Mouse (Mus musculus) liver, postnatal 0 days (tissue): ENCODE data around the gene Foxred1.

Experiments
- CTCF ChIP-seq: sonication (generic); IDR thresholded peaks from 2 replicates; pipeline ENCODE4 v1.5.1; 2016; ENCODE audit warnings: antibody characterized with exemption, low read depth
- EP300 ChIP-seq: IDR thresholded peaks from 2 replicates; pipeline ENCODE4 v1.6.1; 2016; ENCODE audit warnings: antibody characterized with exemption, low read depth, mild to moderate bottlenecking

- TF ChIP-seq CTCF (no peak), EP300 (no peak)
Observed at GRCm38 (mm10) chr9:35183359-35183758, 27.5 kb downstream of the Foxred1 start.
